Mouse (Mus musculus) hindbrain, postnatal 0 days (tissue): ENCODE data around the gene Fuca1. TPM values are rescaled to one million over a fixed set of nuclear protein-coding genes. Genes with fewer than 3 reads are reported as not detected.

Source experiments
- ATAC-seq: fragments of 200-750 bp; cut with Nextera tagmentation; 2 replicates; pipeline ENCODE4 v1.8.0; 2017; ENCODE audit warnings: mild to moderate bottlenecking, moderate TSS enrichment, moderate library complexity
- DNase-seq: peaks from one replicate; pipeline ENCODE4 v3.0.0-alpha.2; 2015; ENCODE audit warnings: low spot score
- H3K27ac ChIP-seq: fragments of 300-500 bp; sonication (generic); 2 replicates; pipeline ENCODE4 v1.5.1; 2014; ENCODE audit warnings: mild to moderate bottlenecking
- H3K27me3 ChIP-seq: fragments of 300-500 bp; sonication (generic); 2 replicates; pipeline ENCODE4 v1.6.1; 2014; ENCODE audit warnings: low read length, mixed read lengths; ENCODE audit not compliant: insufficient read depth
- H3K36me3 ChIP-seq: fragments of 300-500 bp; sonication (generic); 2 replicates; pipeline ENCODE4 v1.6.1; 2014; ENCODE audit warnings: low read length, mixed read lengths; ENCODE audit not compliant: insufficient read depth
- H3K4me1 ChIP-seq: fragments of 300-500 bp; sonication (generic); 2 replicates; pipeline ENCODE4 v1.6.1; 2014; ENCODE audit warnings: antibody characterized with exemption, low read length, mixed read lengths; ENCODE audit not compliant: insufficient read depth
- H3K4me2 ChIP-seq: fragments of 300-500 bp; sonication (generic); 2 replicates; pipeline ENCODE4 v1.6.1; 2014; ENCODE audit warnings: low read depth, mild to moderate bottlenecking, low read length, moderate library complexity, mixed read lengths
- H3K4me3 ChIP-seq: fragments of 300-500 bp; sonication (generic); 2 replicates; pipeline ENCODE4 v1.5.1; 2014; ENCODE audit warnings: low read length
- H3K9ac ChIP-seq: fragments of 300-500 bp; sonication (generic); replicated peaks from 2 replicates; pipeline ENCODE4 v1.6.1; 2014; ENCODE audit warnings: mild to moderate bottlenecking, low read length, moderate library complexity, mixed read lengths
- H3K9me3 ChIP-seq: fragments of 300-500 bp; sonication (generic); 2 replicates; pipeline ENCODE4 v1.6.1; 2016; ENCODE audit warnings: low read length, mixed read lengths
- CTCF ChIP-seq: IDR thresholded peaks from 2 replicates; pipeline ENCODE4 v1.5.1; 2016; ENCODE audit warnings: antibody characterized with exemption, control low read depth, low read depth
- WGBS: fragments of 180-500 bp; shearing (Covaris S2); extraction: QIAGEN DNeasy Blood & Tissue Kit; methylation state at CpG from one replicate; pipeline ENCODE4 v1.1.7; 2014; 5-methylcytosine and 5-hydroxymethylcytosine counted together
- polyA plus RNA-seq: library from polyadenylated mRNA; unstranded; fragments of >200 nt; fragmentation: Nextera tagmentation; extraction: Ambion mirVana; gene quantifications from 2 replicates; pipeline ENCODE4 v1.2.1, GENCODE M21; 2015
- total RNA-seq: library from RNA; depleted of rRNA; stranded (reverse); fragments of >200 nt; gene quantifications from 2 replicates; pipeline ENCODE4 v1.2.3, GENCODE M21; 2014

The Fuca1 gene
- total and polyA plus RNA-seq, 2 experiments from 2014 or later: 43.6 to 97.3 TPM

DNA sequence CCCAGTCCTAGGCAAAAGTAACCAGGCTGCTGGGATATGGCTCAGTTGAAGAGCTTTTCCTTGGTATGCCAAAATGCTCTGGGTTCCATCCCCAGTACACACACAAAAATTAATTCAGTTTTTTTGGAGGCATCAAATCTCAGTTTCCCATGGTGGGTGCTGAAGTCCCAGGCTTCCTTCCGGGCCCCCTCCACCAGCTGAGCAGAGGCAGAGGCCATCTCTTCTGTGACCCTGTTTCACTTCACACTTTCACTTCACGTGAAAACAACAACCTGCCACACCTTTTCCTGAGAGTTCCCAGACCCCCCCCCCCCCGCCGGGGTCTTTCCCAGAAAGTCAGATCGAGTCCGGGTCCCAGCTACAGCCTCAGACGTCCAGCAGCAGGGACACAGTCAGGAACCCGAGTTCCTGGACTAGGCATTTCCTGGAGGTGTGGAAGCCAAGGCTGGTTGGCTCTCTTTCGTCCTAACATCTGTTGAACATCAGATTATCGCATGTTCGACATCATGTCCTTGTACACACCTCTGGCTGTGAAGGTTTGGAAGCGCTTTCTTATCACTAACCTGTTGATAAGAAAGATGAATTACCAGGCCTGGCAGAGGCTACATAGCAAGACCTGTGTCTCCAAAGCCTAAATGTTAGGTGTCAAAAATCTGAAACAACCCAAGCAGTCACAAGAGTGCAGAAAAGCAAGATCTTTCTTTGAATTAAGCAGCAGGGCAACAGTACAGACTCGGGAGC lies 11.0 kb upstream of the Fuca1 start:
- WGBS: 77% methylated on average over 13 of the region's 13 CpGs
- H3K9me3 ChIP-seq: no peaks in the 10 kb centered on the region
- H3K27ac ChIP-seq: no peak overlapping the region
- H3K4me1 ChIP-seq: no peaks in the 10 kb centered on the region
- no peaks in the 10 kb centered on the region for H3K27me3 ChIP-seq
- no peak overlapping the region for H3K4me2 ChIP-seq
- no peak overlapping the region for H3K9ac ChIP-seq
- DNase-seq (no peak), ATAC-seq (no peak)
- TF ChIP-seq CTCF: no peak
- H3K4me3 ChIP-seq: no peak overlapping the region
- H3K36me3 ChIP-seq: no peaks in the 10 kb centered on the region

DNA sequence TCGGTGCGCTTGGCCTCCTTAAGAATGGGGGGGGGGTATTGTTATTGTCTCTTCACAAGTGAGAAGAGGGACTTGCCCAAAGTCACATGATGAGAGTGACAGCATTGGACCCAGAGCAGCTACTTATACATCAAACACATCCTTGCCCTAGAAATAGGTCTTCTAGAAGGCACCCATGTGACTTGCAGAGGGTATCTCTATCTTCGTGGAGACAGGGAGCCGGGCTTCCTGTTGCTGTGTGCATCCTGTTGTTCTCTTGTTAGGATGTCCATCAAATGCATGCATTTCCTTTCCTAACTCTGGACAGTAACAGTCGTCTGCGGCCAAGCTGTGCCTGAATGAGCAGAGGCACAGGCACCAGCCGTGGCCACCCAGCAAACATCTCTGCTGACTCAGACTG lies 9.0 kb upstream of the Fuca1 start:
- H3K4me1 ChIP-seq: no peaks in the 10 kb centered on the region
- no peak overlapping the region for H3K27ac ChIP-seq
- no peaks in the 10 kb centered on the region for H3K27me3 ChIP-seq
- no peak overlapping the region for H3K4me2 ChIP-seq
- ATAC-seq (no peak), DNase-seq (no peak)
- TF ChIP-seq CTCF: no peak
- H3K9ac ChIP-seq: no peak overlapping the region
- no peaks in the 10 kb centered on the region for H3K9me3 ChIP-seq
- H3K36me3 ChIP-seq: no peaks in the 10 kb centered on the region
- H3K4me3 ChIP-seq: no peak overlapping the region
- 56% methylated on average over 7 of the region's 7 CpGs for WGBS

GRCm38 (mm10) chr4:135912164-135912563 lies 8.4 kb upstream of the Fuca1 start:
- Histone ChIP-seq H3K9me3 (no peaks in the 10 kb centered on the region), H3K4me3 (no peak overlapping the region), H3K27ac (no peak overlapping the region), H3K9ac (no peak overlapping the region), H3K4me2 (no peak overlapping the region), H3K4me1 (no peaks in the 10 kb centered on the region), H3K36me3 (no peaks in the 10 kb centered on the region), H3K27me3 (no peaks in the 10 kb centered on the region)
- TF ChIP-seq CTCF: no peak
- ATAC-seq (no peak), DNase-seq (peak; percentile 24)
- WGBS: 28% methylated on average over 3 of the region's 3 CpGs

GRCm38 (mm10) chr4:135912835-135913234 lies 7.7 kb upstream of the Fuca1 start:
- no peak overlapping the region for H3K27ac ChIP-seq
- H3K27me3 ChIP-seq: no peaks in the 10 kb centered on the region
- H3K4me3 ChIP-seq: no peak overlapping the region
- no peak overlapping the region for H3K9ac ChIP-seq
- H3K36me3 ChIP-seq: no peaks in the 10 kb centered on the region
- WGBS: 7% methylated on average over 3 of the region's 3 CpGs
- no peaks in the 10 kb centered on the region for H3K4me1 ChIP-seq
- H3K9me3 ChIP-seq: no peaks in the 10 kb centered on the region
- no peak overlapping the region for H3K4me2 ChIP-seq
- TF ChIP-seq CTCF: no peak
- DNase-seq: peak; percentile 72
- ATAC-seq: peak; percentile 79

GRCm38 (mm10) chr4:135913433-135913832 lies 7.1 kb upstream of the Fuca1 start:
- no peaks in the 10 kb centered on the region for H3K36me3 ChIP-seq
- no peak overlapping the region for H3K4me2 ChIP-seq
- H3K9me3 ChIP-seq: no peaks in the 10 kb centered on the region
- H3K27ac ChIP-seq: no peak overlapping the region
- H3K9ac ChIP-seq: no peak overlapping the region
- no peak overlapping the region for H3K4me3 ChIP-seq
- 77% methylated on average over 4 of the region's 4 CpGs for WGBS
- H3K4me1 ChIP-seq: no peaks in the 10 kb centered on the region
- ATAC-seq: no peak
- no peak for DNase-seq
- H3K27me3 ChIP-seq: no peaks in the 10 kb centered on the region
- no peak for TF ChIP-seq CTCF

DNA sequence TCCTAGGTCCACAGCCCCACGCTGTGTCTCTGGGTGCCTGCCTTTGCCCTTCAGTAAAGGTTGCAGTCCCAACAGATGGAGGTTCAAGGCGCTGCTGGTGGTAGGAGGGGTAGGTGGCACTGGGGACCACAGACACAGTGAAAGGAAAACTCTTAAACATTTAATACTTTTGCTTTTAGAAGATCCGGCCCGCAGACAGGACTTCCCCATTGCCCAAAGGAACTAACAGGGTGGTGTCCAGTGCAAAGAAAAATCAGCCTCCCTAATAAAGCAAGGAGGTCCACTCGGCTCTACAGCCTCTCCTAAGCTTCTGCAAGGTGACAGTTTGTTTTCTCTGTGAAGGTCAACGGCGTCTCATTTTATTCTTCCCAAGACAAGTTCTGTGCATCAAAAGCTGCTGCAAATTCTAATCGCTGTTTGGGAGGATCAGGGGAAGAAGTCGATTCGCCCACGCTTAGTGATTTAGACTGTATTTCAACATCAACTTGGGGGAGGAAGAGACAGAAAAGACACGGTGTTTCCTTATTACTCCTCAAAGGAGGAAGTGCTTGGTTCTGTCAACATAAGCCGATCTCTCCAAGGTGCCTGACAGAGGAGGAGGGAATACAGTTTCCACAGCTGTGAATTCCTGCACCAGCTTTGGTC lies 1.8 kb upstream of the Fuca1 start:
- Histone ChIP-seq H3K4me2 (no peak overlapping the region), H3K4me3 (no peak overlapping the region), H3K9ac (no peak overlapping the region), H3K4me1 (peaks cover 5% of the 10 kb centered on the region; the same call in 1 of the 2 replicates), H3K27me3 (no peaks in the 10 kb centered on the region), H3K36me3 (no peaks in the 10 kb centered on the region), H3K27ac (no peak overlapping the region), H3K9me3 (no peaks in the 10 kb centered on the region)
- ATAC-seq (no peak), DNase-seq (no peak)
- WGBS: 90% methylated on average over 13 of the region's 13 CpGs
- TF ChIP-seq CTCF: no peak

DNA sequence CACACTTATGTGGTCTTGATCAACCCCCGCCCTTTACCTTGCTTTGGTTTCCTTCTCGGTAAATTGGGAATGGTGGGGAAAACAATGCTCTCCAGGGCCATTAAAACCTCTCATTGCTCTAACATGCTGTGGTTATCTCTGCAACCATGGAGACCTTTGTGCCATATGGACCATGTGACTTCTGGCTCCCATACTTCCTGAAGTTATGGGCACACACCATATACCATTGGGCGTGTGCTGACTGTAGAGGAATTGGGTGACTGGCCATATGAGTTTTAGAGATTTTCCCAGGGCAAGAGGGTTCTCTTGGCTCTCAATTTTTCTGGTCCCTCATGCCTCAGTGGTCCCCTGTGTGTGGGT lies 1.3 kb upstream of the Fuca1 start:
- Histone ChIP-seq H3K27me3 (no peaks in the 10 kb centered on the region), H3K4me1 (peaks cover 5% of the 10 kb centered on the region; the same call in 1 of the 2 replicates), H3K27ac (no peak overlapping the region), H3K36me3 (no peaks in the 10 kb centered on the region), H3K4me2 (no peak overlapping the region), H3K9ac (no peak overlapping the region), H3K4me3 (no peak overlapping the region), H3K9me3 (no peaks in the 10 kb centered on the region)
- 93% methylated on average over 3 of the region's 3 CpGs for WGBS
- no peak for DNase-seq
- ATAC-seq: no peak
- no peak for TF ChIP-seq CTCF
